Mouse (Mus musculus) limb, embryonic 15.5 days (tissue): Measurements from ENCODE around the gene Znrf2. TPM values are rescaled to one million over a fixed set of nuclear protein-coding genes. Genes with fewer than 3 reads are reported as not detected.

Experiments
- ATAC-seq: fragments of 200-750 bp; cut with Nextera tagmentation; 2 replicates; pipeline ENCODE4 v1.8.0; 2017; ENCODE audit warnings: low read depth, moderate TSS enrichment; ENCODE audit not compliant: insufficient number of reproducible peaks, low FRiP score, low TSS enrichment
- H3K27ac ChIP-seq: fragments of 300-500 bp; sonication (generic); 2 replicates; pipeline ENCODE4 v1.5.1; 2015; ENCODE audit warnings: moderate library complexity, mild to moderate bottlenecking, inconsistent platforms
- H3K27me3 ChIP-seq: fragments of 300-500 bp; sonication (generic); 2 replicates; pipeline ENCODE4 v1.6.1; 2015; ENCODE audit warnings: inconsistent platforms
- H3K36me3 ChIP-seq: fragments of 300-500 bp; sonication (generic); 2 replicates; pipeline ENCODE4 v1.6.1; 2015; ENCODE audit warnings: inconsistent platforms
- H3K4me1 ChIP-seq: fragments of 300-500 bp; sonication (generic); 2 replicates; pipeline ENCODE4 v1.6.1; 2015; ENCODE audit warnings: inconsistent platforms
- H3K4me2 ChIP-seq: fragments of 300-500 bp; sonication (generic); 2 replicates; pipeline ENCODE4 v1.6.1; 2015; ENCODE audit warnings: mild to moderate bottlenecking, inconsistent platforms
- H3K4me3 ChIP-seq: fragments of 300-500 bp; sonication (generic); 2 replicates; pipeline ENCODE4 v1.5.1; 2015; ENCODE audit warnings: mild to moderate bottlenecking, inconsistent platforms
- H3K9ac ChIP-seq: fragments of 300-500 bp; sonication (generic); 2 replicates; pipeline ENCODE4 v1.6.1; 2015; ENCODE audit warnings: inconsistent platforms
- H3K9me3 ChIP-seq: fragments of 300-500 bp; sonication (generic); 2 replicates; pipeline ENCODE4 v1.6.1; 2016; ENCODE audit warnings: inconsistent platforms
- WGBS: fragments of 180-500 bp; shearing (Covaris S2); methylation state at CpG from one replicate; pipeline ENCODE4 v1.1.7; 2015; 5-methylcytosine and 5-hydroxymethylcytosine counted together
- polyA plus RNA-seq: library from polyadenylated mRNA; unstranded; fragments of >200 nt; fragmentation: Nextera tagmentation; extraction: Ambion mirVana; gene quantifications from 2 replicates; pipeline ENCODE4 v1.2.1, GENCODE M21; 2015

Znrf2 gene
- polyA plus RNA-seq, 1 experiment from 2014 or later = 4.8 TPM

- no peaks in the 10 kb centered on the region for H3K27me3 ChIP-seq
- H3K27ac ChIP-seq = no peak overlapping the region
- H3K36me3 ChIP-seq = no peaks in the 10 kb centered on the region
- H3K4me1 ChIP-seq = no peaks in the 10 kb centered on the region
- ATAC-seq = no peak
- no peak overlapping the region for H3K4me3 ChIP-seq
- H3K9ac ChIP-seq = no peak overlapping the region
- WGBS = 81% methylated on average over 2 of the region's 2 CpGs
- H3K4me2 ChIP-seq = no peak overlapping the region
- no peaks in the 10 kb centered on the region for H3K9me3 ChIP-seq
Observed at GRCm38 (mm10) chr6:54900256-54900655, 83.5 kb downstream of the Znrf2 start.

- 91% methylated on average over 2 of the region's 2 CpGs for WGBS
- no peaks in the 10 kb centered on the region for H3K4me1 ChIP-seq
- H3K36me3 ChIP-seq = no peaks in the 10 kb centered on the region
- H3K27ac ChIP-seq = no peak overlapping the region
- H3K9ac ChIP-seq = no peak overlapping the region
- H3K4me3 ChIP-seq = no peak overlapping the region
- H3K9me3 ChIP-seq = no peaks in the 10 kb centered on the region
- no peaks in the 10 kb centered on the region for H3K27me3 ChIP-seq
- no peak overlapping the region for H3K4me2 ChIP-seq
- no peak for ATAC-seq
Observed at GRCm38 (mm10) chr6:54902547-54902946, 85.8 kb downstream of the Znrf2 start.

GRCm38 (mm10) chr6:54906053-54907040, 89.6 kb downstream of the Znrf2 start:
- H3K4me1 ChIP-seq = no peaks in the 10 kb centered on the region
- WGBS = 78% methylated on average over 10 of the region's 10 CpGs
- H3K27me3 ChIP-seq = no peaks in the 10 kb centered on the region
- H3K27ac ChIP-seq = no peak overlapping the region
- no peak overlapping the region for H3K4me3 ChIP-seq
- ATAC-seq = no peak
- no peak overlapping the region for H3K9ac ChIP-seq
- no peaks in the 10 kb centered on the region for H3K9me3 ChIP-seq
- H3K4me2 ChIP-seq = no peak overlapping the region
- H3K36me3 ChIP-seq = no peaks in the 10 kb centered on the region

GRCm38 (mm10) chr6:54914977-54915376, 98.3 kb downstream of the Znrf2 start:
- Histone ChIP-seq H3K27me3 (no peaks in the 10 kb centered on the region), H3K4me1 (no peaks in the 10 kb centered on the region), H3K4me2 (no peak overlapping the region), H3K4me3 (no peak overlapping the region), H3K9me3 (no peaks in the 10 kb centered on the region), H3K27ac (no peak overlapping the region), H3K9ac (no peak overlapping the region), H3K36me3 (no peaks in the 10 kb centered on the region)
- WGBS = 93% methylated on average over 4 of the region's 4 CpGs
- ATAC-seq = no peak

GRCm38 (mm10) chr6:54916163-54916562, 99.4 kb downstream of the Znrf2 start:
- no peaks in the 10 kb centered on the region for H3K27me3 ChIP-seq
- 38% methylated on average over 4 of the region's 4 CpGs for WGBS
- no peaks in the 10 kb centered on the region for H3K4me1 ChIP-seq
- no peak overlapping the region for H3K4me2 ChIP-seq
- no peak overlapping the region for H3K4me3 ChIP-seq
- H3K36me3 ChIP-seq = no peaks in the 10 kb centered on the region
- no peak overlapping the region for H3K27ac ChIP-seq
- ATAC-seq = no peak
- no peak overlapping the region for H3K9ac ChIP-seq
- H3K9me3 ChIP-seq = no peaks in the 10 kb centered on the region

GRCm38 (mm10) chr6:54916941-54917340, 100.2 kb downstream of the Znrf2 start:
- Histone ChIP-seq H3K9ac (no peak overlapping the region), H3K4me1 (no peaks in the 10 kb centered on the region), H3K9me3 (no peaks in the 10 kb centered on the region), H3K36me3 (no peaks in the 10 kb centered on the region), H3K4me2 (no peak overlapping the region), H3K27ac (no peak overlapping the region), H3K4me3 (no peak overlapping the region), H3K27me3 (no peaks in the 10 kb centered on the region)
- no peak for ATAC-seq
- WGBS = 75% methylated on average over 4 of the region's 4 CpGs

- no peaks in the 10 kb centered on the region for H3K4me1 ChIP-seq
- 25% methylated on average over 4 of the region's 4 CpGs for WGBS
Observed at GRCm38 (mm10) chr6:54917523-54917922, 100.8 kb downstream of the Znrf2 start.

GRCm38 (mm10) chr6:54918521-54918920, 101.8 kb downstream of the Znrf2 start:
- no peaks in the 10 kb centered on the region for H3K9me3 ChIP-seq
- 90% methylated on average over 5 of the region's 5 CpGs for WGBS
- no peak overlapping the region for H3K9ac ChIP-seq
- no peak for ATAC-seq
- no peaks in the 10 kb centered on the region for H3K4me1 ChIP-seq
- H3K36me3 ChIP-seq = no peaks in the 10 kb centered on the region; the same call in 1 of the 2 replicates
- no peak overlapping the region for H3K4me3 ChIP-seq
- H3K27me3 ChIP-seq = no peaks in the 10 kb centered on the region
- no peak overlapping the region for H3K27ac ChIP-seq
- H3K4me2 ChIP-seq = no peak overlapping the region

More at GRCm38 (mm10) chr6:54917523-54917922, 100.8 kb downstream of the Znrf2 start:
- Histone ChIP-seq H3K4me2 (no peak overlapping the region), H3K27ac (no peak overlapping the region), H3K36me3 (no peaks in the 10 kb centered on the region), H3K4me3 (no peak overlapping the region), H3K27me3 (no peaks in the 10 kb centered on the region), H3K9ac (no peak overlapping the region), H3K9me3 (no peaks in the 10 kb centered on the region)
- no peak for ATAC-seq

GRCm38 (mm10) chr6:54924538-54924937, 107.8 kb downstream of the Znrf2 start:
- Histone ChIP-seq H3K27me3 (no peaks in the 10 kb centered on the region), H3K4me3 (no peak overlapping the region), H3K9me3 (no peaks in the 10 kb centered on the region), H3K4me1 (no peaks in the 10 kb centered on the region), H3K9ac (no peak overlapping the region), H3K4me2 (no peak overlapping the region), H3K36me3 (peaks cover 9% of the 10 kb centered on the region; the same call in 1 of the 2 replicates), H3K27ac (no peak overlapping the region)
- WGBS = 92% methylated on average over 16 of the region's 16 CpGs
- ATAC-seq = no peak

GRCm38 (mm10) chr6:54925736-54926440, 109.2 kb downstream of the Znrf2 start:
- Histone ChIP-seq H3K36me3 (peaks cover 9% of the 10 kb centered on the region; the same call in 1 of the 2 replicates), H3K27ac (no peak overlapping the region), H3K4me1 (no peaks in the 10 kb centered on the region), H3K4me2 (no peak overlapping the region), H3K4me3 (no peak overlapping the region), H3K27me3 (no peaks in the 10 kb centered on the region), H3K9me3 (no peaks in the 10 kb centered on the region), H3K9ac (no peak overlapping the region)
- ATAC-seq = no peak
- 63% methylated on average over 7 of the region's 7 CpGs for WGBS

GRCm38 (mm10) chr6:54926899-54927298, 110.2 kb downstream of the Znrf2 start:
- no peak overlapping the region for H3K4me2 ChIP-seq
- H3K27ac ChIP-seq = no peak overlapping the region
- no peaks in the 10 kb centered on the region for H3K4me1 ChIP-seq
- no peaks in the 10 kb centered on the region for H3K9me3 ChIP-seq
- ATAC-seq = no peak
- no peaks in the 10 kb centered on the region for H3K27me3 ChIP-seq
- H3K36me3 ChIP-seq = peaks cover 9% of the 10 kb centered on the region; the same call in 1 of the 2 replicates
- no peak overlapping the region for H3K4me3 ChIP-seq
- no peak overlapping the region for H3K9ac ChIP-seq
- 74% methylated on average over 2 of the region's 2 CpGs for WGBS

- Histone ChIP-seq H3K9me3 (no peaks in the 10 kb centered on the region), H3K27me3 (no peaks in the 10 kb centered on the region), H3K4me1 (no peaks in the 10 kb centered on the region), H3K27ac (no peak overlapping the region), H3K4me2 (no peak overlapping the region), H3K9ac (no peak overlapping the region), H3K36me3 (peaks cover 9% of the 10 kb centered on the region; the same call in 1 of the 2 replicates), H3K4me3 (no peak overlapping the region)
- no peak for ATAC-seq
- 89% methylated on average over 6 of the region's 6 CpGs for WGBS
Observed at GRCm38 (mm10) chr6:54927946-54928345, 111.2 kb downstream of the Znrf2 start.
